Mouse (Mus musculus) gastrocnemius, postnatal 4 days (tissue): ENCODE data around the gene Enox1. TPM values are rescaled to one million over a fixed set of nuclear protein-coding genes. Genes with fewer than 3 reads are reported as not detected.
A peak's percentile ranks its signal among the peaks of the same experiment; 100 is the strongest.
"Not testable (repeated sequence)": the region's sequence is repeated elsewhere in the genome, so short reads cannot be mapped to it uniquely, and the experiment has no call there.

Experiments
- DNase-seq, 2 experiments: peaks; one replicate each; pipeline ENCODE4 v3.0.0; 2021 to 2022; ENCODE audit warnings: low spot score in 2 of 2, mixed read lengths in 2 of 2
- total RNA-seq, 2 experiments: library from RNA; stranded (reverse); gene quantifications; 2 replicates each; pipeline ENCODE4 v1.2.3; 2021

Enox1 gene
- total RNA-seq, 2 experiments from 2014 or later = 14.3 to 17.3 TPM

DNA sequence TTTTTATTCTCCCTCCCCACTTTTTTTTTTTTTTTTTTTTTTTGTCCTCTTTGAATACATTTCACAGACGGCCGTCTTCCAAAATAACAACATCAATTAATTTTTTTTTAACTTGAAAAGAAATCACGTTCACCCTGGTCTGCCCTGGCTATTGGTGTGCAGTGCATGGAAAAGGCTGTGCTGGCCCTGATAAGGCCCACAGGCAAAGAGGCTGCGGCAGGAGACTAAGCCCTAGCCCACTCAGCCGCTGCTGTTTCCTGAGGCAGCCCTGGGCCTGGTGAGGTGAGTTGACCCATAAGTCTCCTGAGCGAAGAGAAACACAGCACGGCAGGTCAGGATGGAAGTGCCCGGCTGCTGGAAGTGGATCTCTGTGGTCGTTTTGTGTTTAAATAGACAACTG lies 349.8 kb downstream of the Enox1 start:
- no peak for DNase-seq

DNA sequence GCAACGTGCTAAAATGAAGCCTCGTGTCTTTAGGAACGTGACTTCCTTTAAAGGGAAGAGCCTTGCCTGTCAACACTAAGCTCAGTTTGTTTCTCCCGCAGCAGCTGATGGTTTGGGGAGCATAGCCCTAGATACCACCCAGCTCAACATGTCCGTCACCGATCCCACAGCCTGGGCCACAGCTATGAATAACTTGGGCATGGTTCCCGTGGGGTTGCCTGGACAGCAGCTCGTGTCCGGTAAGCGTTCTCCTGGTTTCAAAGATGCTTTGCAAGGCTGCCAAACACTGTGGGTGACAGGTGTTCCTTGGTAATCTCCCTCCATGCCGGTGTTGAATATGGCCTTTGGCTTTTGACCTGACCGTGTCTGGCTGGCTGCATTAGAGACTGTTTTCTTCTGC lies 351.5 kb downstream of the Enox1 start:
- peak in 1 of 2 experiments; percentile 26 for DNase-seq

DNA sequence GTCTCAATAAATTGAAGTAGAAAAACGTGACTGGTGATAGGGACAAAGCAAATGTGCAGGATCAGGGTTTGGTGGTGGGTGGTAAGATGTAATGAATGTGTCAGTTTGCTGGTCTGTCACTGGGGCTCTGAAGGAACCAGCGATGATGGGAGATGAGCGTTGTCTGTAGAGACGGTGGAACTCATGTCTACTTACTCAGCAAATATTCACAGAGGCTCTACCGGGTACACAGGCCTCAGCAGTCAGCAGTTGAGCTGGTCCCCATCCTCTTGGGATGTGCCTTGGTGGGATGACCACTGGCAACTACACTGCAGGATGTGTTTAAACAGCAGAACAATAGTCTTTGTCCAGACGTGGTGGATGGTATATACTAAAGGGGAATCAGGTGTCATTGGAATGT lies 352.5 kb downstream of the Enox1 start:
- DNase-seq = no peak

DNA sequence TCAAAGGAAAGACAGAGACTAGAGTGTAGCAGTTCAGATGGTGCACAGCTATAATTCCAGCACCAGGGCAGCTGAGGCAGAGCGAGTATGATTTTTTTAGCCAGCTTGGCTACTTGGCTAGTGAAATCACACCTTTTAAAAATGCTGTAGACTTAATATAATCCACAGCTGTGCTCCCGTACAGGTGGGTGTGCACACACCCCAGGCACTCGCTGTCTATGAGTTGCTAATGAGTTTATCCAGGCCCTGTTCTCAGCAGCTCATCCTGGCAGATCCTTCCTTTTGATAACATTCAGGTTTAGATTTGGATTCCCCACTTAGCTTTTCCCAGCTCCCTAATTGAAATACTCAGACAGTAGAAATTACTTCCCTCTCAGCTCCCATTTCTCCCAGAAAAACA lies 353.4 kb downstream of the Enox1 start:
- no peak for DNase-seq

DNA sequence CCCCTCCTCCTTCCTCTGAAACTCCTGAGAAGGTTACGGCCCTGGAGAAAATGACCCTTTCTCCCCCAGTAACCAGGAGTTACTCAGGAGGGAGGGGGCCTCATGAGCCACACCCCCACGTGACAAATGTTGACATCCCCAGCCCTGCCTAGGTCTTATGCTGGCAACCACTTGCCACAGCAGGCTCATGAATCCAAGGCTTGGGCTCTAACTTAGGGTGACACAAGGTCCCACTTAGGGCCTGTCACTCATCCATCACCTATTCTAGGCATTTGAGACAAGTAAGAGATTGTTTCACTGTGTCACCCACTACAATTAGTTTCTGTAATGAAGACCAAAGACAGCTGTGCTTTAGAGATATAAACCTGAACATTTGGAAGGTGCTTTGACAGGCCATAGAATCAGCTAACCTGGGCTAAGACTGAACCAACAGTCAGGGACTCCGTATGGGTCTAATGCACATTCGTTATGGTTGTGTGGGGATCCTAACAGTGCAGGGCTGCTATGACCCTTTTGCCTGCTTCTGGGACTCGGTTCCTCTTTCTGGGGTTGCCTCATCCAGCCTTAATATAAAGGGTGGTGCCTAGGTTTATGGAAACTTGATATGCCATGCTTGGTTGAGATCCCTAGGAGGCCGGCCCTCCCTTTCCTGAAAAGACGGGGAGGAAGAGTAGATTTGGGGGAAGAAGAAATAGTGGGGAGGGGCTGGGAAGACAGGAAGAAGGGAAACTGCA lies 354.7 kb downstream of the Enox1 start:
- no peak for DNase-seq

DNA sequence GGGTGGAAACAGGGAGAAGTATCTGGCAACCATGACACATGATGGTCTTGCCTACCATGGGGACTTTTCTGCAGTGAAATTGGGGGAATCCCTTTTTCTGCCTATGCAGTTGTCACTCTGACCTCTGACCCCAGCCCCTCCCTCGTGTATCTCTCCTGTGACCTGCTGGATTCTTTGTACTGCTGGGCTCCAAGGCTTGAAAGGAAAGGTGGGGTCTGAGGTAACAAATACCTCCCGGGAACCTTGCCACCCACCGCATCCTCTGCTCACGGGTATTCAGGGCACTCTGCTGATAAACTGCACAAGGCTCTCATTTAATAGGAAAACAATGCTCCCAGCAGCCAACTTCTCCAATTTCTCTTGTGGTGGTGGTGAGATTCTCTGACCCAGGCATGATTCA lies 361.5 kb downstream of the Enox1 start:
- no peak for DNase-seq

DNA sequence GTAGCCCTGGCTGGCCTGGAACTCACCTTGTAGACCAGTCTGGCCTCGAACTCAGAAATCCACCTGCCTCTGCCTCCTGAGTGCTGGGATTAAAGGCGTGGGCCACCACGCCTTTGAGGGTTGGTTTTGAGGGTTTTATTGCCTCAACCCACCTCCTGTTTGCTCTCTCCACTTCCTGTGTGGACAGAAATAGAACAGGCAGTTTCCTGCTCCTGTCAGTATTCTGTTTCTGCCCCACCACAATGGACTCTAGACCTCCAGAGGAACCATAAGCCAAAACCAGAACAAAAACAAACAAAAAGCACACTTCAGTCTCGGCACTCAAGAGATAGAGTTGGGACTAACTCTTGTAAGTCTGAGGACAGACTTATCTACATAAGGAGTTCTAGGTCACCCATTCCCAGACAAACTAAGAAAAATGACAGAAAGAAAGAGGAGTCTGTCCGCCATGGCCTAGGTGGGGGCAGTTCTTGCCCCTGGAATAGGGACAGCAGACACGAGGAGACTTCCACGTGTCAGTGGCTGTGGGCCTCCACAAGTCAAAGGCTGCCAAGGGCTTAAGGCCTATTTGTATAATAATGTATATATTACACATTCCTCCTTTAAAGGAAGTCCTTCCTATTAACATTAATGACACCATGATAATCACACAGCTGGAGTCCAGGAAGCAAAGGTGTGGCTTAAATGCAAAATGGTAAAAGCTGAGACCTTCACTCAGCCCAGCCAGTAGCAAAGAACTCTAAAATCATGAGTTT lies 362.6 kb downstream of the Enox1 start:
- DNase-seq = no peak

DNA sequence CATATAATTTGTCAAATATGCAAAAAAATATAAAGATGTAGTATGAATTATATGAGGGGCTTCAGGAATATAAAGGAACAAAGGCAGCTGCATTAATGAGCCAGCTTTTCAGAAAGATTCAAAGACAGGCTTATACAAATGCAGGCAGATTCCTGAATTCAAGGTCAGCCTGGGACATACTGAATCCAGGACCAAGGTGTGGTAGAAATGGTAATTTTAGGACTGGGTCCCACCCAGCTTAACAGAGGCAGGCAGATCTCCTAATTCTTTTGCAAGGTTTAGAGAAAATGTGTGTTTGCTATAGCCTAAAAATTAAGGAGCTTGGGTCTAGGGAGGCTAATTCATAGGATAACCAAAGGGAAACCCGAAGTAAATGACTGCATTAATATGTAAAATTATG lies 363.1 kb downstream of the Enox1 start:
- DNase-seq = no peak

DNA sequence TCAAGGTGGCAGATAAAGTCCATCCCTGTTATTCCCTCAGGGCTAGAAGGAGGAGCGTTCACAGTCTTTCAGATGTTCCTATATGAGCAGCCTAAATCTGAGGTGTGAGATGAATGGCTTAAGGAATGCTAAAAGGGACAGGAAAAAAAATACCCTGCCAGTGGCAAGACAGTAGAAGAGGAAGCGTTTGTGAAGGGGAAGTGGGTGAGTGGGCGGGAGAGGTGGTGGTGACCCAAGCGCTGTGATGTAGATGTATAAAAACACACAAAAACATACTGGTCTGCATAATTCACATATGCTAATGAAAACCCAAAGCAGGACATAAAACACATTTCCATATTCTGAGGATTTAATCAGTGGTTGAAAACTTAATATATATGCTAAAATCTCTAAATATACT lies 367.7 kb downstream of the Enox1 start:
- DNase-seq = no peak

DNA sequence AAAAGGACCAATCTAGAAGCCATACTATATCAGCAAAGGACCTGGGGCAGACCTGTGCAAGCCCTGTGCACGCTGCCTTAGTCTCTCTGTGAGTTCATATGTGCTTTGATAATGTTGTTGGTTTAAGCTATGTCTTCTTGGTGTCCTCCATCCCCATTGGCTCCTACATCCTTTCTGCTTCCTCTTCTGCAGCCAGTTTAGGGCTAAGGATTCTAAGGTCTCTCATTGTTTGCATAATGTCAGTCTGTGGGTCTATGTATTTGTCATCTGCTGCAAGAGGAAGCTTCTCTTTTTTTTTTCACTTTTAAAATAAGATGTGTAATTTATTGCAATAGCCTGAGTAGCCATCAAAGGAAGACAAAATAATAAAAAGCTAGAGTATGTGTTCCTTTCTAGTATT lies 369.7 kb downstream of the Enox1 start:
- DNase-seq = no peak

DNA sequence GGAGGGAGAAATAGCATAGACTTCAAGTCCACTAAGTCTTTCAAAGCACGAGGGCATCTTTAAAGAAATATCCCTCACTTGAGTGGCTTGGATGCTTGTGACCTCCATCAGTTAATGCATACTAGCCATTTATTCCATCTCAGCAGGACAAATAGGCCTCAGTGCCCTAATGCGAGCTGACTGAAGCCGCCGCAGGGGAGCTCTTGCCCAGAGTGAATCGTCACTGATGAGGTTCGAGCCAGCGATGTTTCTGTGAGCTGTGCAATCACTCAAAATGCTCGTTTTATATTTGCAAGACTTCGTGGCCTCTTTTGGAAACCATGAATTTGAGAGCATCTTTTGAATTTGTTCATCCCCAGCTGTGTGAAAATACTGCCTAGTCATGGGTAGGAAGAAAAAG lies 372.6 kb downstream of the Enox1 start:
- DNase-seq = no peak

DNA sequence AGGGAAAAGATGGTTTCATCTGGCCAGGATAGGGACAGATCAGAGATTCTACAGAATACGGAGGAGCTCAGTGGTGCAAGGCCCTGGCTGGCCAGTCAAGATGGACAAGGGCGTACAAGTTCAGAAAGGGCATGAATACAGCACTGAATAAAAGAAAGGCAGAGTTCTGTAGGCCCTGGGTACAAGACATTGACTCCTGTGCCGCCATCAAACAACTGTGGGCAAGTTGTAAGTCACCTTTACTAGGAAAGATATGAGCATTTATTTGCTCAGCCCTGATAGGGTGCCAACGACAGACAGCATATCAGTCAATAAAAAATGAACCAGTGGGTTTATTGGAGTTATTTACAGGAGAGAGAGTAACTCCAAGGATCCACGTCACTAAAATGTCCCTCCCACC lies 373.1 kb downstream of the Enox1 start:
- DNase-seq = no peak

DNA sequence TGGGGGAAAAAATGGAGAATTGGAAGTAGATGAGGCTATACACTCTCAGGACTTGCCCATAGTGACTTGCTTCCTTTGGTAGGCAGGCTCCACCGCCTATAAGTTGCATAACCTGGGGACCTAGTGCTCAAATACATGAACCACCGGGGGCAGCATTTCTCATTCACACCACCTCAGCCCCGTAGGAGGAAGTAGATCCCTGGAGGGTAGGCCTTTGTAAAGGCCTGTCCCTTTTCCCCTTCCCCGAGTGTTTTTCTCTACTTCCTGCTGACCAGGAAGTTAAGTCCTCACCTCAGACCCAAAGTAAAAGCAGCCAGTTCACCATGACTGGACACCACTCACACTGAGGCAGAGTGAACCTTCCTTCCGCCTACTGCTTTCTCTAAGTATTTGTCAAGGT lies 377.1 kb downstream of the Enox1 start:
- no peak for DNase-seq

DNA sequence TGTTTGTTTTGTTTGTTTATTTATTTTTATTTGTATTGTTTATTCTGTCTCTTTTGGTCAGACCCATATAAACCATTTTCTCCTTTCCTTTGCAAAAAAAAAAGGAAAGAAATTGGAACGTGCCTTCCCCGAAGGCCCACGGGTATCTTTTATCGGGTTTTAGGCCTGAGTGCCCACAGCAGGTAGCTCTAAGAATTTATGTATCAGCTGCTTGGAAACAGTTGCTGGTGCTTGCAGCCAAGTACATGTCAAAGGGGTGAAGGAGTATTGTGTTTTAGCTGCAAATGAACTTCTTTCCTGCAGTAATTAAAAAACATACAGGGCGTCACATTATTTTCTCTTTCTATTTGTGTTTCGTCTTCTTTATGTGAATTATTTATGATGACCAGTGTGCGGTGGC lies 377.6 kb downstream of the Enox1 start:
- DNase-seq = no peak

DNA sequence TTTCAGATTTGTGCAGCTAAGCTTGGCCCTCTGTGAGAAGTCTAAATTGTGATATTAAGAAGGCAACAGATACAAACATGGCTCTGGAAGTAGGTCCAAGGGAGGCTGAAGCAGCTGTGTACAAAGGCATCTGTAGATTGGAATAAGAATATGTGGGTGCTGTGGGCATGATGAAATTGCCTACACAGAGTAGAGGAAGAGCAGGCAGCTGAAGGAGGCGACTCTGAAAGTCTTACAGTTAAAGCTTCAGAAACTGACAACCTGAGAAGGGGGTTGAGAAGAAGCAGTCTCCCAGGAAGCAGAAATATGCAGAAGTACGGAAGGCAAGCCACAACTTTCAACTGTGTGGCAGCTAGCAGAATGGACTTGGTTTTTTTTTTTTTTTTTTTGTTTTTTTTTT lies 380.0 kb downstream of the Enox1 start:
- no peak for DNase-seq

DNA sequence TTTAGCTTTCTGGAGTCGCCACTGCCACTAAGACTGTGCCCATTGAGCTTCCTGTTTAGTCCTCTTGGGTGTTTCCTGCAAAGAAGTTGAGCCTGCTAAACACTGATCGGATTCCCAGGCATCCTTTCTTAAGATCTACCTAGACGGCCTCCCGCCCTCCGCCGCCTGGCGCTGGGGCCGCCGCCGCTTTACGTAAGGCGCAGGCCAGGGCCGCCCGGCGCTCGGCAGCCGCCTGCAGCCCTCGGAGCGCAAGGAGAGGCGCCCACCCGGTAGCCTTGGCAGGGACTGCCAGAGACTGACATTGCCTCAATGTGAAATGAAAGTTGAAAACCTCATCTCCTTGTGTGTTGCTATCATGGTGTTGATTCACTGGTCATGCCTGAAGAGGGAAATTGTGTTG lies 383.0 kb downstream of the Enox1 start:
- DNase-seq = not testable (repeated sequence)

DNA sequence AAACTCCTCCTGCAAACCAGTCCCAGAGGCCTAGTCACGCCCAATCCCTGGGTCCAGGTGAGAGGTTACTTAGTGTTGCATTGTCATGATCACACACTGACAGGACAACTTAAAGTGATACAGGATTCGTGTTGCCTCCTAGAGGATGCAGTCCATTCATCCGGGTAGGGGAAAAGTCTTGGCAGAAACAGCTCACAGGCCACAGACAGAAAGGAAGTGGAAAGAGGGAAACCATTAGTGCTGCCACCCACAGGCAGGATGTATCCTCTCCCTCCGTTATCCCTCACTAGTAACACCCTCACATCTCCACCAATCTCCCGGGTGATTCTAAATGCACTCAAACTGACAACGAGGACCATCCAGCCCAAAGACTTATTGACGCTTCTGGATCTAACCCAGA lies 385.4 kb downstream of the Enox1 start:
- no peak for DNase-seq

DNA sequence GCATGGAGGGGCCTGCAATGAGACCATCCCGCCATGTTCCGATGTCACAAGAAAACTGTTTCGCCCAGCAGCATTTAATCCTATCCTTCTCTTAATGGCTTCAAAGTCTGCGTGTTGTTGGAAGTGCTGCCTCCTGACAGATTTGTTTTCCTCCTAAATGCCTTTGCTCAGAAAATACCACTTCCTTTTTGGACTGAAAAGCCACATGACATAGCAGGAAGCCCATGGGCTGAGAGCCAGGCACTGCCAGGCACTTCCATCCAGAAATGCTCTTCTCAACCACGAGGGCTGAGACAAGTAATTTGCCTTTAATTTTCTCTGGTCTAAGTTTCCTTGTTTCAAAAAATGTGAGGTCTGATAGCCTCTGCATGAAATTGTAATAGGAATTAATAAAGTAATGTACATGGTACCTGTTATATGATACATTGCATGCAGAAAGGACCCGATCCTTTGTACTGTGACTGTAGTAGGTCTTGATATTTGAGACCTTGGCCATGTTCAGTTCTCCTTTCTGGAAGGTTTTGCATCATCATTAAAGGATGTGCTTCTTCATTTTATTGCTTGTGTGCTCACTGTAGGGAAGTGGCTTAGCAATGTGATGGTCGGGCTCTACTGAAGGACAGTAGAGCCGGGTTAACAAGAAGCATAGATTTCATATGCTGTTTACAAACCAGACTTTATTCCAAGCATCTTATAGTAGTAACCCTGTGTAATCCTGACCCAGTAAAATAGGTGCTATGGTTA lies 390.1 kb downstream of the Enox1 start:
- DNase-seq = no peak

DNA sequence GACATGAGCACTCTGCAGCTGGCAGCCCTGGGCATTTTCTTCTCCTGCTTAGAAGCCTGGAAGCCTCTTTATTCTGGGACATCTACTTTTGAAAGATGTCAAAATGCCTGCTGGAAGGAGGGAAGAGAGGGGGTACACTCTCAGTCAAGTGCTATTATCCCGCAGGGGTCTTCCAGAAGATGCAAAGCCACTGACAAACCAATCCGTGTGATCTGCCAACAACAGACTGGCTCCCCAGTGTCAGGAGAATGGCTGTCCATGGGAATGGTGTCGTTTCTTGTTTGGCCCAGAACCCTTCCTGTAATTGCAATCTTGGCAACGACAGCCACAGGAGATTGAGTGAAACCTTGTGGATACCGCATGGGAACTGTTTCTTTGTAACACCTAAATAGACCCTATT lies 390.8 kb downstream of the Enox1 start:
- DNase-seq = no peak

DNA sequence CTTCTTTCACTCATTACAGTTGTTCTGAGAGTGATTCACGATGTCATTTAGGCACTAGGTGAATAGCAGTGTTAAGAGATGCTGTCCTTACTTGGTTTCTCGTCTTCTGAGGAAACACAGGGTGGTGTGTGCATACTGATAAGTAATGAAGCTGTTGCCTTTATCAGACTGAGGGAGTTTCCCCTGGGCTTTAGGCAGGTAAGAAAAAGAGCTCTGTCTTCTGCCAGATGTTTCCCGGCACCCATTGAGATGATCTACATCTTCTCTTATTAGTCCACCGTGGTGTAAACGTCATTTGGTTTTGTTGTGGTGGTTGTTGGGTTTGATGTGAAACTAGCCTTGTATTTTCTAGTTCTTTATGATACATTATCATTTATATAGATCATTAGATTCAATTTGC lies 392.4 kb downstream of the Enox1 start:
- DNase-seq = no peak

DNA sequence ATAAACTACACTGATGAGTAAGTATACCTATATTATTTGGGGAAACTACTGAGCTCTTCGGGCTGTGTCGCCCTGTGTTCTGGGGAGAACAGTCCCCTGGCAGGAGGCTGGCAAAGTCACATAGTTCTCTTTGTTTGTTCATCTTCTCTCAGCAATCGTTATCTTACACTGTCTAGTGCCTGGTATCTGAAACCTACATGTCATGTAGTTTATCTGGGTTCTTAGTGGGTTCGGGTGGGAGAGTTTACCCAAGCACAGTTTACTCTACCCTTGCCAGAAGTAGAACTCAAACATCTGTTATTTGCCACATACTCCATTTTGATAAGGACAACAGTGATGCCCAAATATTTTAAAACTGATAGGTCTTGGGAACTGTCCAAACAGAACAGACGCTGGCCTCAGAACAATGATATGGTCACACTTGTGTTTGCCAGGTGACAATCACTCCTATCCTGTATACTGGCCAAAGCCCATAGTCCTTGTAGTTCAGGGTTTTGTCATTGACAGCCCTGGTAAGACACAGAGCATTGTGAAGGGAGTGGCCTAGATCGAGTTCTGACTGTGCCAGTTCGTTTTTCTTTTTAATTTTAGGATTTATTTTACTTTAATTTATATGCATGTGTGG lies 401.0 kb downstream of the Enox1 start:
- DNase-seq = no peak

DNA sequence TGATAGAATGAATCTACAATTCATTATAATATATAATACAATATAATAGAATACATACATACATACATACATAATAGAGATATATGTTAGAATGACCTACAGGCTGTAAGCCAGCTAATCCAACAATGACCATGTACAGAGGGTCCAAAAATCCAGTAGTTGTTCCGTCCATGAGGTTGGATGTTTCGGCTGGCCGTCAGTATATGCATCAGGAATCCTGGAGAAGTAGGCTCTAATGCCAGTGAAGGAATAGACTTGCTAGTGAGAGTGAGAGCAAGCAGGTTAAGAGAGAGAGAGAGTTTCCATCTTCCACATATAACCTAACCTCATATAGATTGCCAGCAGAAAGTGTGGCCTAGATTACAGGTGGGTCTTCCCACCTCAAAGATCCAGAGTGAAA lies 402.3 kb downstream of the Enox1 start:
- no peak for DNase-seq
